ENCODE assay signal across 21 mouse cellular contexts in genomic region chr11:114818185-114818584, GRCm38 (mm10). TPM values are rescaled to one million over a fixed set of nuclear protein-coding genes. Genes with fewer than 3 reads are reported as not detected.
A peak's percentile ranks its signal among the peaks of the same experiment; 100 is the strongest.
DNase-seq lines count a peak whose midpoint lies in the region; ATAC-seq and TF ChIP-seq lines count a peak whose summit lies in the region.
"Had no signal": no experiment of that assay in that cellular context is flagged by ENCODE, and none has a peak within 500 bp of the region (broad histone marks: within the 10 kb centered on the region; RNA-seq: fewer than 3 reads in every experiment).

No protein-coding gene starts in this region.

- no peaks in the 10 kb centered on the region for H3K4me1 ChIP-seq in lung, postnatal 0 days (ENCODE audit: insufficient read depth, low read depth, low read length)
- peaks cover 78% of the 10 kb centered on the region for H3K4me1 ChIP-seq in megakaryocyte, embryonic 14.5 days

- no peak for TF ChIP-seq CTCF in lung, postnatal 0 days (IDR thresholded peaks at IDR 0.05)

- no peak overlapping the region for H3K27ac ChIP-seq in lung, postnatal 0 days (ENCODE audit: low read length)
- H3K27ac ChIP-seq: embryonic facial prominence, embryonic 15.5 days; hindbrain, embryonic 12.5 days; liver, embryonic 14.5 days had no signal

- no peaks in the 10 kb centered on the region for H3K36me3 ChIP-seq in lung, postnatal 0 days (ENCODE audit: insufficient read depth, low read length)
- H3K36me3 ChIP-seq in megakaryocyte, embryonic 14.5 days (replicated peaks; ENCODE audit: low read length), result peaks cover 31% of the 10 kb centered on the region
- H3K36me3 ChIP-seq: embryonic facial prominence, embryonic 15.5 days; hindbrain, embryonic 12.5 days had no signal

- no peaks in the 10 kb centered on the region for H3K27me3 ChIP-seq in lung, postnatal 0 days (replicated peaks; ENCODE audit: insufficient read depth, low read length)
- H3K27me3 ChIP-seq in megakaryocyte, embryonic 14.5 days (replicated peaks), result peaks cover 14% of the 10 kb centered on the region
- H3K27me3 ChIP-seq: embryonic facial prominence, embryonic 15.5 days; hindbrain, embryonic 12.5 days had no signal

- intact Hi-C loops in left cerebral cortex, postnatal 10 days (cut with DNase I), result no loop called here

- no peak overlapping the region for H3K9ac ChIP-seq in lung, postnatal 0 days (replicated peaks; ENCODE audit: low read depth)
- H3K9ac ChIP-seq: embryonic facial prominence, embryonic 15.5 days; hindbrain, embryonic 12.5 days; liver, embryonic 14.5 days had no signal

- no peak for TF ChIP-seq EP300 in lung, postnatal 0 days (IDR thresholded peaks at IDR 0.05)

- WGBS in lung, postnatal 0 days, result 75% methylated on average over 7 of the region's 7 CpGs

- peak; percentile 23 to 61 for DNase-seq in heart, adult 18-20 months
- no peak for DNase-seq in heart, adult 8-10 months (ENCODE audit: low spot score)
- DNase-seq in lung, postnatal 4 days, result peak; percentile 32 to 38
- no peak for DNase-seq in lung, postnatal 0 days (ENCODE audit: low spot score)
- no peak for DNase-seq in left cerebral cortex, postnatal 10 days (ENCODE audit: extremely low spot score in 1 of 2, low spot score in 2 of 2)
- DNase-seq in kidney, postnatal 10 days, result no peak
- DNase-seq: cerebellum, adult 11 months; kidney, postnatal 25 days; layer of hippocampus, postnatal 36 days; thymus, postnatal 36 days had no signal

- no peaks in the 10 kb centered on the region for H3K9me3 ChIP-seq in lung, postnatal 0 days (ENCODE audit: low read length)
- no peaks in the 10 kb centered on the region for H3K9me3 ChIP-seq in megakaryocyte, embryonic 14.5 days
- H3K9me3 ChIP-seq: embryonic facial prominence, embryonic 15.5 days; hindbrain, embryonic 12.5 days had no signal

- no peak overlapping the region for H3K4me3 ChIP-seq in lung, postnatal 0 days (ENCODE audit: low read depth, low read length)
- H3K4me3 ChIP-seq in megakaryocyte, embryonic 14.5 days (replicated peaks), result peak overlapping the region; percentile 80
- H3K4me3 ChIP-seq: embryonic facial prominence, embryonic 15.5 days; hindbrain, embryonic 12.5 days had no signal

- no peak overlapping the region for H3K4me2 ChIP-seq in lung, postnatal 0 days (replicated peaks; ENCODE audit: low read depth, low read length)
- H3K4me2 ChIP-seq: embryonic facial prominence, embryonic 15.5 days; hindbrain, embryonic 12.5 days had no signal

- ATAC-seq in lung, postnatal 0 days, result no peak
- ATAC-seq: forebrain, embryonic 14.5 days; intestine, embryonic 16.5 days had no signal

RNA-seq across cellular contexts. Expression of gene Gpr142, which starts 19.5 kb away (rescaled TPM):
- not detected for total RNA-seq in heart, adult 18-20 months (2021)
- total RNA-seq in heart, adult 8-10 months (2022), result not detected
- polyA plus RNA-seq in lung, postnatal 0 days (2015; fragmentation: Nextera tagmentation; extraction: Ambion mirVana), result not detected in 2 replicates
- not detected in 2 replicates for polyA plus RNA-seq in megakaryocyte, embryonic 14.5 days (2012; ENCODE audit: insufficient read depth, low replicate concordance)
- not detected for total RNA-seq in left cerebral cortex, postnatal 10 days (2021)
- total RNA-seq: gastrocnemius, adult 8-10 months; layer of hippocampus, postnatal 36 days had no signal
- polyA plus RNA-seq: C2C12; cortical plate, adult 2 months; embryonic facial prominence, embryonic 15.5 days; forebrain, embryonic 14.5 days; heart, embryonic 14.5 days; hindbrain, embryonic 12.5 days; liver, embryonic 14.5 days; testis, adult 2 months had no signal

RNA-seq across cellular contexts. Expression of gene Btbd17, which starts 22.4 kb away (rescaled TPM):
- not detected for total RNA-seq in heart, adult 18-20 months (2021)
- total RNA-seq in heart, adult 8-10 months (2022), result not detected
- polyA plus RNA-seq in lung, postnatal 0 days (2015; fragmentation: Nextera tagmentation; extraction: Ambion mirVana), result 0.15 and 0.20 TPM in 2 replicates
- polyA plus RNA-seq in megakaryocyte, embryonic 14.5 days (2012; ENCODE audit: insufficient read depth, low replicate concordance), result 0.04 TPM in 1 of 2 replicates, not detected in the other
- 10 to 100 TPM; 22.6 to 26.4 TPM for total RNA-seq in left cerebral cortex, postnatal 10 days (2021)
- total RNA-seq: gastrocnemius, adult 8-10 months had no signal
- polyA plus RNA-seq: heart, embryonic 14.5 days; liver, embryonic 14.5 days had no signal

RNA-seq across cellular contexts. Expression of gene Gprc5c, which starts 32.8 kb away (rescaled TPM):
- 1 to 10 TPM; 5.1 to 7.5 TPM for total RNA-seq in heart, adult 18-20 months (2021)
- 1 to 10 TPM; 7.3 to 9.6 (median 9.1) TPM for total RNA-seq in heart, adult 8-10 months (2022)
- 10.4 and 11.1 TPM in 2 replicates for polyA plus RNA-seq in lung, postnatal 0 days (2015; fragmentation: Nextera tagmentation; extraction: Ambion mirVana)
- 3.2 and 4.8 TPM in 2 replicates for polyA plus RNA-seq in megakaryocyte, embryonic 14.5 days (2012; ENCODE audit: insufficient read depth, low replicate concordance)
- 1 to 10 TPM; 4.1 to 4.4 TPM for total RNA-seq in left cerebral cortex, postnatal 10 days (2021)

RNA-seq across cellular contexts. Expression of gene Kif19a, which starts 53.0 kb away (rescaled TPM):
- 1 to 10 TPM in 1 of 2 experiments, under 1 TPM in 1; 0.42 to 1.3 TPM for total RNA-seq in heart, adult 18-20 months (2021)
- under 1 TPM; 0.25 to 0.80 (median 0.42) TPM for total RNA-seq in heart, adult 8-10 months (2022)
- polyA plus RNA-seq in lung, postnatal 0 days (2015; fragmentation: Nextera tagmentation; extraction: Ambion mirVana), result 0.54 and 0.74 TPM in 2 replicates
- polyA plus RNA-seq in megakaryocyte, embryonic 14.5 days (2012; ENCODE audit: insufficient read depth, low replicate concordance), result 2.7 and 4.2 TPM in 2 replicates
- 1 to 10 TPM; 4.0 to 8.7 TPM for total RNA-seq in left cerebral cortex, postnatal 10 days (2021)

Comparison
In these comparisons a context has a peak if more than half of its experiments do, and no peak if none do; other contexts are left out.
1. DNase-seq: peak in heart, adult 18-20 months (2 of 2) and lung, postnatal 4 days (2 of 2); none in heart, adult 8-10 months (single experiment), lung, postnatal 0 days (single experiment), left cerebral cortex, postnatal 10 days (0 of 2) and kidney, postnatal 10 days (single experiment).
2. RNA of gene Btbd17, which starts 22.4 kb away (total RNA-seq): 22.6 to 26.4 TPM in left cerebral cortex, postnatal 10 days; not detected in heart, adult 8-10 months and not detected in heart, adult 18-20 months; every median in the first group is over 10 times any median in the second.